Mouse (Mus musculus) liver, embryonic 14.5 days (tissue): Measurements from ENCODE around the gene Slc9a1.

Experiments
- CTCF ChIP-seq: IDR thresholded peaks from 2 replicates; pipeline ENCODE4 v1.5.1; 2016; ENCODE audit warnings: antibody characterized with exemption, low read depth, control low read depth
- EP300 ChIP-seq: IDR thresholded peaks from 2 replicates; pipeline ENCODE4 v1.6.1; 2016; ENCODE audit warnings: antibody characterized with exemption, low read depth

GRCm38 (mm10) chr4:133407114-133407787, 37.7 kb downstream of the Slc9a1 start:
- no peak for TF ChIP-seq CTCF
- TF ChIP-seq EP300: no peak
